Mouse (Mus musculus) G1E (cell line): Measurements from ENCODE around the gene Usf1.

ENCODE experiments used
- CTCF ChIP-seq: IDR thresholded peaks from 2 replicates; pipeline ENCODE4 v1.5.1; 2012; ENCODE audit warnings: low read depth, low read length, inconsistent platforms, mixed read lengths
- POLR2AphosphoS5 ChIP-seq: IDR thresholded peaks from 2 replicates; pipeline ENCODE4 v1.6.1; 2012; ENCODE audit warnings: low read depth, low read length, inconsistent platforms; ENCODE audit not compliant: insufficient replicate concordance

- TF ChIP-seq CTCF (no peak), POLR2AphosphoS5 (no peak)
These were observed 21.0 kb upstream of the Usf1 start for GRCm38 (mm10) chr1:171390101-171390500.
